Mouse (Mus musculus): Measurements from ENCODE around the gene Gm13287.
"Not testable (repeated sequence)": the region's sequence is repeated elsewhere in the genome, so short reads cannot be mapped to it uniquely, and the experiment has no call there.

DNA sequence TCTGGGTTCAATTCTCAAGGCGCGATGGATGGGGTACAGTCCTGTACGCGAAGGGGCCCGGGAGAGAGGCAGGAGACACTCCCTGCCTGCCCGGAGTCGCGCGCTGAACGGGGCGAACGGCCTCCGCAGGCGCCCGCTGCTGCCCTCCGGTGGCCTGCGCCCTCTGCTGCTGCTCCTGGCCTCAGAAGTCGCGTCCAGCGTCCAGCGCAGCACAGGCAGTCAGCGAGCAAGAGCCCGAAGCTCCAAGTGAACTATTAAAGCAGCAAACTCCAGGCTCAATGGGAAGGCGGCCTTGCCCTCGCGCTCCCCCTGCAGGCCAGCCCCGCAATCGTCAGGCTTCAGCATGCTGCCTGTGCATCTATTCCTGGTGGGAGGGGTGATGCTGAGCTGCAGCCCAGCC, 42.6 kb upstream of the Gm13287 start:
- peak; percentile 75 for TF ChIP-seq CTCF (IDR thresholded peaks at IDR 0.05; ENCODE audit: low read depth)
- not testable (repeated sequence) for TF ChIP-seq EP300 (IDR thresholded peaks at IDR 0.05; ENCODE audit: low read depth)

All from liver, embryonic 14.5 days (tissue).